Mouse (Mus musculus): ENCODE data around the gene Sik3.

GRCm38 (mm10) chr9:46175938-46176375 lies 163.3 kb downstream of the Sik3 start:
- TF ChIP-seq USF1 (IDR thresholded peaks at IDR 0.05; ENCODE audit: low read depth) (no peak), SRF (IDR thresholded peaks at IDR 0.05; ENCODE audit: control insufficient read depth, insufficient read length, low read depth) (no peak), CEBPB (IDR thresholded peaks at IDR 0.05; ENCODE audit: insufficient read depth, poor library complexity, severe bottlenecking) (no peak), POLR2A (IDR thresholded peaks at IDR 0.05; ENCODE audit: insufficient read length, low read depth) (no peak), MAX (IDR thresholded peaks at IDR 0.05; ENCODE audit: low read depth) (no peak), REST (IDR thresholded peaks at IDR 0.05; ENCODE audit: insufficient read depth, insufficient read length) (no peak)
